Mouse (Mus musculus) myocyte (in vitro differentiated cells): Measurements from ENCODE around the gene Bfsp2.

Experiments used
- E2F4 ChIP-seq: IDR thresholded peaks from one replicate; pipeline ENCODE4 v1.6.1; 2011; ENCODE audit warnings: mild to moderate bottlenecking, control low read depth, moderate library complexity; ENCODE audit not compliant: insufficient read depth
- MAX ChIP-seq: IDR thresholded peaks from one replicate; pipeline ENCODE4 v1.6.1; 2011; ENCODE audit warnings: low read depth, mild to moderate bottlenecking, control low read depth
- MYOD1 ChIP-seq, 3 experiments: IDR thresholded peaks; one replicate each; pipeline ENCODE4 v1.6.1; 2011; ENCODE audit warnings: control low read depth in 2 of 3, low read depth in 2 of 3, mild to moderate bottlenecking in 2 of 3, moderate library complexity in 1 of 3; ENCODE audit not compliant: insufficient read length in 2 of 3, control insufficient read depth in 1 of 3
- MYOG ChIP-seq, 3 experiments: IDR thresholded peaks; one replicate each; pipeline ENCODE4 v1.6.1; 2011; ENCODE audit warnings: control low read depth in 2 of 3, low read depth in 2 of 3, mild to moderate bottlenecking in 2 of 3; ENCODE audit not compliant: insufficient read length in 2 of 3, control insufficient read depth in 1 of 3, insufficient read depth in 1 of 3
- POLR2A ChIP-seq: IDR thresholded peaks from one replicate; pipeline ENCODE4 v1.6.1; 2011; ENCODE audit warnings: low read depth, mild to moderate bottlenecking, control low read depth, moderate library complexity; ENCODE audit not compliant: insufficient read length
- POLR2AphosphoS2 ChIP-seq: IDR thresholded peaks from one replicate; pipeline ENCODE4 v1.6.1; 2011; ENCODE audit warnings: low read depth, control low read depth; ENCODE audit not compliant: insufficient read length
- TCF12 ChIP-seq: IDR thresholded peaks from one replicate; pipeline ENCODE4 v1.6.1; 2011; ENCODE audit warnings: mild to moderate bottlenecking, control low read depth; ENCODE audit not compliant: poor library complexity, insufficient read depth, severe bottlenecking
- USF1 ChIP-seq: IDR thresholded peaks from one replicate; pipeline ENCODE4 v1.6.1; 2011; ENCODE audit warnings: low read depth, mild to moderate bottlenecking, control low read depth, moderate library complexity

DNA sequence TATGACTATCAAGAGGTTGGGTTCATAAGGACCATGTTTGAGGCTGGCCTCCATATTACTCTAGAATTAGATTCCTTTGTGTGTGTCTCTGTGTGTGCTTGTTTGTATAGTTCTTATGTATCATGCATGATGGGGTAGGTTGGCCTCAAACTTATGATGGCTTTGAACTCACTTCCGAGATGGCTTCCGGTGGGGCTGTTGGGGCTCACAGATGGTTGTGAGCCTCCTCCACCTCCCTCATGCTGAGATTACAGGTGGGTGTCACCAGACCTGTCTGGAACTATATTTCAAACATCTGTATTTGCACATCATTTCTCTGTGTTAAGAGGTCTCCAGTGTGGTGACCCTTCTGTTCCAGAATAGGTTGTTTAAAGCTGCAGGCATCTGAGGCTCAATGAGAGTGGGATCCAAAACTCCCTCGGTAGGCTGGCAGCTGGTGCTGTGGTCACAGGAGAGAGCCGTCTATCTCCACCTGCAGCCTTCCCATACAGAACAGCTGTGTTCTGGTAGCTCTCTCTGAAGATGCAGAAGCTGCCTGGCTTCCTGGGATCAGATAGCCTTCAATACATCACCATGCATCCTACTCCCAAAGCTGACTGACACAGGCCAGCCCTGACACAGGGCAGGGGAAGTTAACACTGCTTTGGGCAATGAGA, 96.0 kb downstream of the Bfsp2 start:
- TF ChIP-seq MAX (no peak), POLR2A (no peak), E2F4 (no peak), USF1 (no peak), MYOG (IDR thresholded peaks at IDR 0.05; ENCODE audit: control insufficient read depth in 1 of 3, insufficient read depth in 1 of 3, insufficient read length in 2 of 3, low read depth in 2 of 3) (peak in 2 of 3 experiments; percentile 45 to 74), POLR2AphosphoS2 (no peak), TCF12 (no peak), MYOD1 (IDR thresholded peaks at IDR 0.05; ENCODE audit: control insufficient read depth in 1 of 3, insufficient read length in 2 of 3, low read depth in 2 of 3) (peak in 2 of 3 experiments; percentile 79 to 80)
